Mouse (Mus musculus) heart, embryonic 16.5 days (tissue): Measurements from ENCODE around the gene Llgl1. TPM values are rescaled to one million over a fixed set of nuclear protein-coding genes. Genes with fewer than 3 reads are reported as not detected.

ENCODE experiments used
- ATAC-seq: fragments of 200-750 bp; cut with Nextera tagmentation; replicated peaks from 2 replicates; pipeline ENCODE4 v1.8.0; 2017; ENCODE audit warnings: moderate number of reproducible peaks; ENCODE audit not compliant: insufficient read depth, low FRiP score; ENCODE audit errors: extremely low read depth
- H3K27ac ChIP-seq: fragments of 300-500 bp; sonication (generic); 2 replicates; pipeline ENCODE4 v1.5.1; 2014; ENCODE audit warnings: mild to moderate bottlenecking, low read length, control low read depth, moderate library complexity
- H3K27me3 ChIP-seq: fragments of 300-500 bp; sonication (generic); 2 replicates; pipeline ENCODE4 v1.6.1; 2014; ENCODE audit warnings: low read length, mixed read lengths; ENCODE audit not compliant: control insufficient read depth, insufficient read depth
- H3K36me3 ChIP-seq: fragments of 300-500 bp; sonication (generic); 2 replicates; pipeline ENCODE4 v1.6.1; 2014; ENCODE audit not compliant: control insufficient read depth, insufficient read depth
- H3K4me1 ChIP-seq: fragments of 300-500 bp; sonication (generic); 2 replicates; pipeline ENCODE4 v1.6.1; 2014; ENCODE audit warnings: low read length, mixed read lengths; ENCODE audit not compliant: control insufficient read depth, insufficient read depth
- H3K4me2 ChIP-seq: fragments of 300-500 bp; sonication (generic); 2 replicates; pipeline ENCODE4 v1.6.1; 2014; ENCODE audit warnings: low read depth, mild to moderate bottlenecking, control low read depth, low read length
- H3K4me3 ChIP-seq: fragments of 300-500 bp; sonication (generic); 2 replicates; pipeline ENCODE4 v1.5.1; 2014; ENCODE audit warnings: mild to moderate bottlenecking, control low read depth, low read length
- H3K9ac ChIP-seq: fragments of 300-500 bp; sonication (generic); 2 replicates; pipeline ENCODE4 v1.6.1; 2014; ENCODE audit warnings: low read length, control low read depth
- H3K9me3 ChIP-seq: fragments of 300-500 bp; sonication (generic); replicated peaks from 2 replicates; pipeline ENCODE4 v1.6.1; 2016; ENCODE audit warnings: low read length; ENCODE audit not compliant: control insufficient read depth
- whole genome bisulfite sequencing: fragments of 180-500 bp; shearing (Covaris S2); extraction: QIAGEN DNeasy Blood & Tissue Kit; methylation state at CpG from one replicate; pipeline ENCODE4 v1.1.7; 2014; 5-methylcytosine and 5-hydroxymethylcytosine counted together
- polyA plus RNA-seq: library from polyadenylated mRNA; unstranded; fragments of >200 nt; fragmentation: Nextera tagmentation; extraction: Ambion mirVana; gene quantifications from 2 replicates; pipeline ENCODE4 v1.2.1, GENCODE M21; 2015

Gene Llgl1
- polyA plus RNA-seq, 1 experiment from 2014 or later, result 28.9 TPM

GRCm38 (mm10) chr11:60712639-60713255 lies 13.2 kb downstream of the Llgl1 start:
- H3K4me2 ChIP-seq, result no peak overlapping the region
- H3K4me3 ChIP-seq, result no peak overlapping the region
- 91% methylated on average over 13 of the region's 13 CpGs for WGBS
- H3K4me1 ChIP-seq, result no peaks in the 10 kb centered on the region
- no peak for ATAC-seq
- H3K9ac ChIP-seq, result no peak overlapping the region
- no peaks in the 10 kb centered on the region for H3K9me3 ChIP-seq
- H3K27ac ChIP-seq, result no peak overlapping the region
- H3K27me3 ChIP-seq, result no peaks in the 10 kb centered on the region
- peaks cover 86% of the 10 kb centered on the region for H3K36me3 ChIP-seq

GRCm38 (mm10) chr11:60715833-60716232 lies 16.3 kb downstream of the Llgl1 start:
- no peaks in the 10 kb centered on the region for H3K9me3 ChIP-seq
- no peaks in the 10 kb centered on the region for H3K27me3 ChIP-seq
- peaks cover 92% of the 10 kb centered on the region for H3K36me3 ChIP-seq
- WGBS, result 85% methylated on average over 5 of the region's 5 CpGs
- H3K27ac ChIP-seq, result no peak overlapping the region
- H3K4me3 ChIP-seq, result no peak overlapping the region
- H3K4me2 ChIP-seq, result no peak overlapping the region
- no peak for ATAC-seq
- H3K4me1 ChIP-seq, result peaks cover 11% of the 10 kb centered on the region
- no peak overlapping the region for H3K9ac ChIP-seq

DNA sequence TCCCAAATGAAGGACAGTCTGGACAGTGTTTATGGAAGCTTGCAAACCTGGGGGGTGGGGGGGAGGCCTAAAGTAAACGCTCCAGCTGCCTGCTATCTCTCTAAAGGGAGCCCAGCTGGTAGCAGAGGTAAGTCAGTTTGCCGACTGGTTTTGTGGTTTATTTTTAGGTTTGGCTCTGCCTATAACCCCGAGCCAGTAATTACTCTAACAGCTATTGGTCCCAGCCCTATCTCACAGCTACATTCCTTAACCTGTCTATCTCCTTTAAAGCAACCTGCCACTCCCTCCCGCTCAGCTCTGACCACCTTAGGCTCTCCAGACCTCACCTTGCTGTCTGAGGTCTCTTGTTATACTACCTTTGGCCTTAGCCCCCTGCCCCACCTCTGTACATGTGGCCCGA lies 19.7 kb downstream of the Llgl1 start:
- H3K4me1 ChIP-seq, result peaks cover 11% of the 10 kb centered on the region
- H3K27ac ChIP-seq, result peak overlapping the region; percentile 49
- 49% methylated on average over 5 of the region's 5 CpGs for WGBS
- no peak; the same call in 1 of the 2 replicates for ATAC-seq
- no peak overlapping the region for H3K4me3 ChIP-seq
- no peak overlapping the region for H3K4me2 ChIP-seq
- no peaks in the 10 kb centered on the region for H3K27me3 ChIP-seq
- no peak overlapping the region for H3K9ac ChIP-seq
- no peaks in the 10 kb centered on the region for H3K9me3 ChIP-seq
- H3K36me3 ChIP-seq, result peaks cover 91% of the 10 kb centered on the region

- peak within 1 kb of the TSS; percentile 96 for H3K27ac ChIP-seq
- H3K9ac ChIP-seq, result peak within 1 kb of the TSS; percentile 96
- H3K4me3 ChIP-seq, result peak within 1 kb of the TSS; percentile 92
- peaks cover 34% of the 10 kb centered on the region for H3K36me3 ChIP-seq
- WGBS, result under 1% methylated on average over 70 of the region's 71 CpGs
- peak; percentile 82 for ATAC-seq
- H3K4me1 ChIP-seq, result peaks cover 23% of the 10 kb centered on the region
- H3K9me3 ChIP-seq, result no peaks in the 10 kb centered on the region
- peak within 1 kb of the TSS; percentile 82 for H3K4me2 ChIP-seq
- H3K27me3 ChIP-seq, result no peaks in the 10 kb centered on the region
These were observed 27.3 kb downstream of the Llgl1 start, which contains the start of gene Flii for GRCm38 (mm10) chr11:60726601-60727391. TSS of gene Flii (minus strand) at chr11:60727263.

DNA sequence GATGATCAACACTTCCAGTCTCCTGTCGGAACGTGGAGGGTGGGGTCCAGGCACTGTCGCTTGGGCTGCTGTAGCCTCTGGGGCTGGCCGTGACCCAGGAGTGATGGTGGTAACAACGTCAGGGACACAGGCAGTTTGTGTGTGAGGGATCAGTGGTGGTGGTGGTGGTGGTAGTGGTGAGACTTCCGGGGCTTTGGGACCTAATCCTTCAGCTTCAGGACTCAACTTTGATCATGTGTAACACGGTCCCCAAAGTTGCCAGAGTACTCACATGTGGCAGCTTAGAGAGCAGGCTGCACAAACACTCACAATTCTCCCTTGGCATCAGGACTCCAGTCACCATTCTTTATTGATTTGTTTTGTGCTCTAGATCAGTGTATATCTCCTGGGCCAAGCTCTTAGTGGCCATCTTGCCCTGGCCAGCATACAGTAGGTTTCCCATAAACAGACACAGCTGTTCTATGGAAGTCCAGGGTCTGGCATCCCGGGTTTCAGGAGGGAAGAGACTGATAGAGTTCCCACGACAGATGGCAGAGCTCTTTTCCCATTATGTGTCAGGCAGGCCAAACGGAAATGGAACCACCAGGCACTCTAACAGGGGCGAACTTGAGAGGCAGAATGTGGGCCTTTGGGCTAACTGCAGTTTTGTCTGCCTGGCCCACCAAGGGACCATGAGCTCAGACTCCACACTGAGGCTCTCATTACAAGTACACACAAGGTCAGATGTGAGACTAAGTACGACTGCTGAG lies 28.0 kb downstream of the Llgl1 start:
- Histone ChIP-seq H3K9me3 (no peaks in the 10 kb centered on the region), H3K9ac (peak overlapping the region; percentile 96), H3K4me3 (peak overlapping the region; percentile 92), H3K4me2 (peak overlapping the region; percentile 82), H3K36me3 (peaks cover 31% of the 10 kb centered on the region), H3K27ac (peak overlapping the region; percentile 96), H3K27me3 (no peaks in the 10 kb centered on the region), H3K4me1 (peaks cover 23% of the 10 kb centered on the region)
- WGBS, result 3% methylated on average over 12 of the region's 12 CpGs
- ATAC-seq, result peak; percentile 8

- H3K36me3 ChIP-seq, result peaks cover 29% of the 10 kb centered on the region
- peak; percentile 87 for ATAC-seq
- H3K4me1 ChIP-seq, result peaks cover 23% of the 10 kb centered on the region
- H3K9ac ChIP-seq, result peak within 1 kb of the TSS; percentile 96
- peak within 1 kb of the TSS; percentile 82 for H3K4me2 ChIP-seq
- under 1% methylated on average over 44 of the region's 44 CpGs for WGBS
- H3K27me3 ChIP-seq, result no peaks in the 10 kb centered on the region
- H3K27ac ChIP-seq, result peak within 1 kb of the TSS; percentile 96
- no peaks in the 10 kb centered on the region for H3K9me3 ChIP-seq
- peak within 1 kb of the TSS; percentile 92 for H3K4me3 ChIP-seq
These were observed 28.8 kb downstream of the Llgl1 start, which contains the start of gene Mief2 for GRCm38 (mm10) chr11:60728260-60728761. TSS of gene Mief2 (plus strand) at chr11:60728398.

GRCm38 (mm10) chr11:60729217-60729641 lies 29.7 kb downstream of the Llgl1 start:
- no peak overlapping the region for H3K27ac ChIP-seq
- peak overlapping the region; percentile 82 for H3K4me2 ChIP-seq
- 61% methylated on average over 6 of the region's 6 CpGs for WGBS
- peak overlapping the region; percentile 92 for H3K4me3 ChIP-seq
- H3K9ac ChIP-seq, result peak overlapping the region; percentile 83
- no peaks in the 10 kb centered on the region for H3K27me3 ChIP-seq
- H3K36me3 ChIP-seq, result peaks cover 20% of the 10 kb centered on the region
- no peaks in the 10 kb centered on the region for H3K9me3 ChIP-seq
- no peak for ATAC-seq
- peaks cover 23% of the 10 kb centered on the region for H3K4me1 ChIP-seq

GRCm38 (mm10) chr11:60730169-60730568 lies 30.6 kb downstream of the Llgl1 start:
- Histone ChIP-seq H3K27ac (no peak overlapping the region), H3K9me3 (no peaks in the 10 kb centered on the region), H3K4me1 (peaks cover 23% of the 10 kb centered on the region), H3K36me3 (peaks cover 18% of the 10 kb centered on the region), H3K9ac (no peak overlapping the region), H3K4me3 (no peak overlapping the region), H3K27me3 (no peaks in the 10 kb centered on the region), H3K4me2 (no peak overlapping the region)
- ATAC-seq, result no peak
- 83% methylated on average over 9 of the region's 9 CpGs for WGBS
